Mouse (Mus musculus) thymus, adult 2 months (tissue): ENCODE measurements around the gene Fam20b.

Experiments used
- CTCF ChIP-seq: fragments of 200-500 bp; IDR thresholded peaks from 2 replicates; pipeline ENCODE4 v1.5.1; 2012; ENCODE audit warnings: mild to moderate bottlenecking, control low read depth, low read length, moderate library complexity, borderline replicate concordance; ENCODE audit not compliant: control insufficient read depth, poor library complexity, insufficient read depth; ENCODE audit errors: extremely low read depth
- POLR2A ChIP-seq: fragments of 200-500 bp; IDR thresholded peaks from 2 replicates; pipeline ENCODE4 v1.6.1; 2012; ENCODE audit warnings: mild to moderate bottlenecking, low read length, control low read depth, moderate library complexity; ENCODE audit not compliant: control insufficient read depth, poor library complexity, insufficient read depth; ENCODE audit errors: extremely low read depth

- TF ChIP-seq CTCF (no peak), POLR2A (no peak)
Observed at GRCm38 (mm10) chr1:156667141-156667926, 51.6 kb downstream of the Fam20b start.
